ENCODE assay signal across 15 mouse cellular contexts in genomic region chr4:120199184-120199885, GRCm38 (mm10). TPM values are rescaled to one million over a fixed set of nuclear protein-coding genes. Genes with fewer than 3 reads are reported as not detected.
A peak's percentile ranks its signal among the peaks of the same experiment; 100 is the strongest.
DNase-seq lines count a peak whose midpoint lies in the region; ATAC-seq and TF ChIP-seq lines count a peak whose summit lies in the region.
"Had no signal": no experiment of that assay in that cellular context is flagged by ENCODE, and none has a peak within 500 bp of the region (broad histone marks: within the 10 kb centered on the region; RNA-seq: fewer than 3 reads in every experiment).

No protein-coding gene starts in this region.

- H3K9me3 ChIP-seq in intestine, postnatal 0 days (ENCODE audit: control insufficient read depth) = no peaks in the 10 kb centered on the region
- H3K9me3 ChIP-seq: limb, embryonic 13.5 days; neural tube, embryonic 12.5 days had no signal

- 0 out of 2 replicates have a peak, but pooled peaks have one; percentile 32 for ATAC-seq in intestine, postnatal 0 days
- ATAC-seq: inflammation-experienced regulatory T-cells, adult 6 months; midbrain, embryonic 16.5 days had no signal

- no peak overlapping the region for H3K9ac ChIP-seq in intestine, postnatal 0 days (ENCODE audit: low read depth, low read length)
- H3K9ac ChIP-seq: limb, embryonic 13.5 days; neural tube, embryonic 12.5 days had no signal

- WGBS in lung, adult 2 months = 25% methylated on average over 9 of the region's 9 CpGs
- 41% methylated on average over 9 of the region's 9 CpGs for WGBS in intestine, postnatal 0 days

- no peak overlapping the region for H3K4me3 ChIP-seq in lung, adult 2 months (replicated peaks; ENCODE audit: extremely low read depth, low read depth, low read length)
- H3K4me3 ChIP-seq in intestine, postnatal 0 days (ENCODE audit: low read depth, low read length) = no peak overlapping the region
- H3K4me3 ChIP-seq: limb, embryonic 13.5 days; neural tube, embryonic 12.5 days had no signal

- no peak for TF ChIP-seq POLR2A in lung, adult 2 months (IDR thresholded peaks at IDR 0.05; ENCODE audit: borderline replicate concordance, extremely low read depth, low read depth, low read length)

- H3K27me3 ChIP-seq in intestine, postnatal 0 days (replicated peaks; ENCODE audit: control insufficient read depth, insufficient read depth, low read length) = no peaks in the 10 kb centered on the region
- H3K27me3 ChIP-seq: limb, embryonic 13.5 days; neural tube, embryonic 12.5 days had no signal

- H3K27ac ChIP-seq in intestine, postnatal 0 days (ENCODE audit: low read depth, low read length) = no peak overlapping the region
- H3K27ac ChIP-seq: limb, embryonic 13.5 days; neural tube, embryonic 12.5 days had no signal

- H3K4me1 ChIP-seq in lung, adult 2 months (ENCODE audit: control insufficient read depth, insufficient read depth, low read length) = peaks cover 9% of the 10 kb centered on the region
- H3K4me1 ChIP-seq in intestine, postnatal 0 days (replicated peaks; ENCODE audit: control insufficient read depth, insufficient read depth, low read length) = peaks cover 3% of the 10 kb centered on the region

- no peaks in the 10 kb centered on the region for H3K36me3 ChIP-seq in intestine, postnatal 0 days (ENCODE audit: control insufficient read depth, insufficient read depth)
- H3K36me3 ChIP-seq: limb, embryonic 13.5 days; neural tube, embryonic 12.5 days had no signal

- DNase-seq in lung, adult 18-20 months = peak; percentile 24 to 37
- DNase-seq in lung, adult 2 months = no peak
- DNase-seq in lung, postnatal 36 days = peak; percentile 57
- no peak for DNase-seq in urinary bladder, postnatal 14 days (ENCODE audit: low spot score)
- no peak for DNase-seq in right cerebral cortex, adult 18-20 months
- DNase-seq in cerebellum, postnatal 4 days (ENCODE audit: low spot score in 2 of 2) = no peak
- DNase-seq: cerebellum, adult 9-10 months; heart, postnatal 14 days; kidney, postnatal 25 days; spleen, adult 18-20 months had no signal

- TF ChIP-seq CTCF in lung, adult 2 months (IDR thresholded peaks at IDR 0.05; ENCODE audit: insufficient read depth, low read length) = no peak
- TF ChIP-seq CTCF in intestine, postnatal 0 days (IDR thresholded peaks at IDR 0.05; ENCODE audit: low read depth) = no peak

- H3K4me2 ChIP-seq in intestine, postnatal 0 days (replicated peaks; ENCODE audit: low read depth) = no peak overlapping the region
- H3K4me2 ChIP-seq: limb, embryonic 13.5 days; neural tube, embryonic 12.5 days had no signal

RNA-seq across cellular contexts. Expression of gene Edn2, which starts 38.3 kb away (rescaled TPM):
- 0.27 and 0.68 TPM in 2 replicates for polyA plus RNA-seq in lung, adult 2 months (2012; rRNA removed)
- polyA plus RNA-seq in intestine, postnatal 0 days (2015; fragmentation: Nextera tagmentation; extraction: Ambion mirVana) = 4.7 and 5.6 TPM in 2 replicates
- polyA plus RNA-seq: inflammation-experienced regulatory T-cells, adult 6 months; midbrain, embryonic 16.5 days; neural tube, embryonic 12.5 days had no signal

Comparison
In these comparisons a context has a peak if more than half of its experiments do, and no peak if none do; other contexts are left out.
1. DNase-seq: peak in lung, adult 18-20 months (2 of 2) and lung, postnatal 36 days (single experiment); none in lung, adult 2 months (single experiment), urinary bladder, postnatal 14 days (single experiment), right cerebral cortex, adult 18-20 months (single experiment) and cerebellum, postnatal 4 days (0 of 2).